9 mouse cellular contexts compared by ENCODE assay signal in genomic region chr14:60633961-60634864, GRCm38 (mm10). TPM values are rescaled to one million over a fixed set of nuclear protein-coding genes. Genes with fewer than 3 reads are reported as not detected.
A peak's percentile ranks its signal among the peaks of the same experiment; 100 is the strongest.
DNase-seq lines count a peak whose midpoint lies in the region; ATAC-seq and TF ChIP-seq lines count a peak whose summit lies in the region.
"Had no signal": no experiment of that assay in that cellular context is flagged by ENCODE, and none has a peak within 500 bp of the region (broad histone marks: within the 10 kb centered on the region; RNA-seq: fewer than 3 reads in every experiment).

Gene Spata13 (plus strand): TSS chr14:60634001.

- DNase-seq in B cell, adult 2 months = peak; percentile 91
- DNase-seq in brain, embryonic 14.5 days (ENCODE audit: low read depth) = peak; percentile 96
- peak; percentile 85 for DNase-seq in liver, adult 2 months (ENCODE audit: extremely low read depth, low read depth, low spot score)
- peak; percentile 88 for DNase-seq in naive thymus-derived CD4-positive, alpha-beta T cell, adult 2 months (ENCODE audit: low read depth)
- DNase-seq in splenic B cell, adult 2 months (ENCODE audit: low read depth, low spot score) = peak; percentile 88

- H3K79me2 ChIP-seq in liver, adult 2 months (ENCODE audit: control insufficient read depth, insufficient read depth, low read length) = peaks cover 10% of the 10 kb centered on the region; the same call in 1 of the 2 replicates

- under 1% methylated on average over 50 of the region's 50 CpGs for WGBS in heart, embryonic 11.5 days (ENCODE audit: insufficient replicate concordance)
- under 1% methylated on average over 50 of the region's 50 CpGs for WGBS in kidney, embryonic 15.5 days
- WGBS in liver, adult 2 months = under 1% methylated on average over 48 of the region's 50 CpGs

- peaks cover 6% of the 10 kb centered on the region for H3K27me3 ChIP-seq in heart, embryonic 11.5 days (ENCODE audit: control insufficient read depth, insufficient read depth, low read length)
- peaks cover 27% of the 10 kb centered on the region for H3K27me3 ChIP-seq in kidney, embryonic 15.5 days
- no peaks in the 10 kb centered on the region for H3K27me3 ChIP-seq in liver, adult 2 months (ENCODE audit: control insufficient read depth, insufficient read depth, low read length)
- no peaks in the 10 kb centered on the region for H3K27me3 ChIP-seq in splenic B cell, adult 2 months (ENCODE audit: control insufficient read depth, insufficient read depth, low read length, poor library complexity, severe bottlenecking)

- no peaks in the 10 kb centered on the region for H3K9me3 ChIP-seq in heart, embryonic 11.5 days (replicated peaks; ENCODE audit: control insufficient read depth, low read length)
- H3K9me3 ChIP-seq in kidney, embryonic 15.5 days (replicated peaks) = no peaks in the 10 kb centered on the region

- no peak for TF ChIP-seq CTCF in brain, embryonic 14.5 days (IDR thresholded peaks at IDR 0.05; ENCODE audit: borderline replicate concordance, extremely low read depth, insufficient read depth, insufficient read length)
- peak; percentile 12; the same call in 1 of the 2 replicates for TF ChIP-seq CTCF in liver, adult 2 months (IDR thresholded peaks at IDR 0.05; ENCODE audit: low read depth, low read length)

- H3K4me1 ChIP-seq in heart, embryonic 11.5 days (ENCODE audit: control insufficient read depth, insufficient read depth, low read length) = peaks cover 8% of the 10 kb centered on the region; the same call in 1 of the 2 replicates
- peaks cover 54% of the 10 kb centered on the region for H3K4me1 ChIP-seq in kidney, embryonic 15.5 days
- H3K4me1 ChIP-seq in liver, adult 2 months (ENCODE audit: control insufficient read depth, insufficient read depth, low read length) = peaks cover 25% of the 10 kb centered on the region

- no peaks in the 10 kb centered on the region for H3K36me3 ChIP-seq in heart, embryonic 11.5 days (ENCODE audit: control insufficient read depth, insufficient read depth, low read length)
- H3K36me3 ChIP-seq in kidney, embryonic 15.5 days = no peaks in the 10 kb centered on the region
- H3K36me3 ChIP-seq in liver, adult 2 months (ENCODE audit: control insufficient read depth, insufficient read depth, low read length) = no peaks in the 10 kb centered on the region
- no peaks in the 10 kb centered on the region for H3K36me3 ChIP-seq in splenic B cell, adult 2 months (ENCODE audit: control insufficient read depth, insufficient read depth, low read length, poor library complexity, severe bottlenecking)
- H3K36me3 ChIP-seq: G1E had no signal

- ATAC-seq in erythroblast, adult 5-6 weeks (replicated peaks; ENCODE audit: low FRiP score, poor library complexity, severe bottlenecking) = peak; percentile 94
- peak; percentile 92 for ATAC-seq in heart, embryonic 11.5 days (replicated peaks; ENCODE audit: insufficient number of reproducible peaks, low FRiP score, low TSS enrichment)
- ATAC-seq in kidney, embryonic 15.5 days (replicated peaks; ENCODE audit: low FRiP score) = peak; percentile 91

- H3K9ac ChIP-seq in heart, embryonic 11.5 days (ENCODE audit: low read depth, low read length) = peak within 1 kb of the TSS; percentile 70
- peak within 1 kb of the TSS; percentile 72 for H3K9ac ChIP-seq in kidney, embryonic 15.5 days
- peak within 1 kb of the TSS; percentile 91 for H3K9ac ChIP-seq in liver, adult 2 months (ENCODE audit: low read depth, low read length)

- peak within 1 kb of the TSS; percentile 71 for H3K4me3 ChIP-seq in heart, embryonic 11.5 days (ENCODE audit: low read depth, low read length)
- peak within 1 kb of the TSS; percentile 73 for H3K4me3 ChIP-seq in kidney, embryonic 15.5 days (replicated peaks)
- H3K4me3 ChIP-seq in liver, adult 2 months (ENCODE audit: insufficient read depth, low read depth, low read length) = peak within 1 kb of the TSS; percentile 88

- H3K27ac ChIP-seq in heart, embryonic 11.5 days (ENCODE audit: low read depth, low read length) = 0 out of 2 replicates have a peak within 1 kb of the TSS, but pooled peaks have one; percentile 46
- peak within 1 kb of the TSS; percentile 92 for H3K27ac ChIP-seq in kidney, embryonic 15.5 days
- H3K27ac ChIP-seq in liver, adult 2 months (replicated peaks; ENCODE audit: insufficient read depth, low read depth, low read length) = peak within 1 kb of the TSS; percentile 87

- H3K4me2 ChIP-seq in heart, embryonic 11.5 days = peak within 1 kb of the TSS; percentile 99
- H3K4me2 ChIP-seq in kidney, embryonic 15.5 days = peak within 1 kb of the TSS; percentile 92

- TF ChIP-seq POLR2A in brain, embryonic 14.5 days (IDR thresholded peaks at IDR 0.05; ENCODE audit: borderline replicate concordance, extremely low read depth, insufficient read depth, insufficient read length, poor library complexity, severe bottlenecking) = peak; percentile 71
- peak; percentile 84 for TF ChIP-seq POLR2A in liver, adult 2 months (IDR thresholded peaks at IDR 0.05; ENCODE audit: extremely low read depth, insufficient read depth, low read length)

RNA-seq across cellular contexts. Expression of gene Spata13, which starts in this region (rescaled TPM):
- polyA plus RNA-seq in brain, embryonic 14.5 days (2012; rRNA removed) = 17.0 and 22.1 TPM in 2 replicates
- 7.1 and 25.3 TPM in 2 replicates for total RNA-seq in erythroblast, adult 5-6 weeks (2015; ENCODE audit: low replicate concordance)
- total RNA-seq in erythroblast, adult 5-6 weeks (2017; ENCODE audit: low replicate concordance) = 30.1 and 55.5 TPM in 2 replicates
- polyA plus RNA-seq in heart, embryonic 11.5 days (2014; fragmentation: Nextera tagmentation; extraction: Ambion mirVana) = 16.8 and 19.6 TPM in 2 replicates
- polyA plus RNA-seq in kidney, embryonic 15.5 days (2015; fragmentation: Nextera tagmentation; extraction: Ambion mirVana) = 55.1 and 64.4 TPM in 2 replicates
- total RNA-seq in liver, adult 2 months (2014; rRNA removed) = 20.6 and 47.8 TPM in 2 replicates
- polyA plus RNA-seq in liver, adult 2 months (2012; rRNA removed) = 9.7 and 11.9 TPM in 2 replicates

Comparison
In these comparisons a context has a peak if more than half of its experiments do, and no peak if none do; other contexts are left out.
1. Peak in every context shown above with its lines: DNase-seq, ATAC-seq, H3K4me3 ChIP-seq and H3K27ac ChIP-seq.